Mouse (Mus musculus): ENCODE data around the gene Ube2i. TPM values are rescaled to one million over a fixed set of nuclear protein-coding genes. Genes with fewer than 3 reads are reported as not detected.

Ube2i gene
- polyA plus RNA-seq, 1 experiment from 2014 or later = 459 TPM

GRCm38 (mm10) chr17:25215431-25215830 is 59.0 kb downstream of the Ube2i start:
- Histone ChIP-seq H3K27ac (ENCODE audit: poor library complexity, severe bottlenecking) (no peak overlapping the region), H3K9ac (no peak overlapping the region), H3K9me3 (replicated peaks) (no peaks in the 10 kb centered on the region), H3K27me3 (replicated peaks) (no peaks in the 10 kb centered on the region), H3K4me2 (no peak overlapping the region), H3K4me3 (no peak overlapping the region), H3K36me3 (peaks cover 79% of the 10 kb centered on the region), H3K4me1 (replicated peaks) (no peaks in the 10 kb centered on the region)
- ATAC-seq (ENCODE audit: insufficient number of reproducible peaks, low FRiP score) = no peak
- WGBS = 89% methylated on average over 3 of the region's 3 CpGs

Small RNA genes within 50 kb of the gene (microRNA-seq; reads per million reads assigned to microRNA genes)
- not detected for gene Mir3547

Other genes with a start within 250 kb of the Ube2i start
- gene Tmem204, start 191.0 kb downstream of the Ube2i start, polyA plus RNA-seq (2016; fragmentation: Nextera tagmentation; extraction: Ambion mirVana) = 16.3 and 20.4 TPM in 2 replicates
- gene Telo2, start 158.7 kb downstream of the Ube2i start, polyA plus RNA-seq (2016; fragmentation: Nextera tagmentation; extraction: Ambion mirVana) = 23.5 and 30.7 TPM in 2 replicates
- gene Ptx4, start 153.9 kb downstream of the Ube2i start, polyA plus RNA-seq (2016; fragmentation: Nextera tagmentation; extraction: Ambion mirVana) = 0.27 TPM in 1 of 2 replicates, not detected in the other
- gene Clcn7, start 141.2 kb downstream of the Ube2i start, polyA plus RNA-seq (2016; fragmentation: Nextera tagmentation; extraction: Ambion mirVana) = 19.5 and 21.1 TPM in 2 replicates
- not detected in 2 replicates for gene Ccdc154, start 112.2 kb downstream of the Ube2i start, polyA plus RNA-seq (2016; fragmentation: Nextera tagmentation; extraction: Ambion mirVana)
- not detected in 2 replicates for gene Gm38655, start 99.2 kb downstream of the Ube2i start, polyA plus RNA-seq (2016; fragmentation: Nextera tagmentation; extraction: Ambion mirVana)
- 25.1 and 25.9 TPM in 2 replicates for gene BC003965, start 90.1 kb downstream of the Ube2i start, polyA plus RNA-seq (2016; fragmentation: Nextera tagmentation; extraction: Ambion mirVana)
- 5.1 and 6.3 TPM in 2 replicates for gene Unkl, start 86.2 kb downstream of the Ube2i start, polyA plus RNA-seq (2016; fragmentation: Nextera tagmentation; extraction: Ambion mirVana)
- 25.0 TPM in 2 replicates for gene Gnptg, start 34.5 kb downstream of the Ube2i start, polyA plus RNA-seq (2016; fragmentation: Nextera tagmentation; extraction: Ambion mirVana)
- 33.3 and 34.1 TPM in 2 replicates for gene Tsr3, start 34.5 kb downstream of the Ube2i start, polyA plus RNA-seq (2016; fragmentation: Nextera tagmentation; extraction: Ambion mirVana)
- gene Baiap3, start 18.3 kb downstream of the Ube2i start, polyA plus RNA-seq (2016; fragmentation: Nextera tagmentation; extraction: Ambion mirVana) = 0.18 and 0.42 TPM in 2 replicates
- gene Prss34, start 23.8 kb upstream of the Ube2i start, polyA plus RNA-seq (2016; fragmentation: Nextera tagmentation; extraction: Ambion mirVana) = not detected in 2 replicates
- not detected in 2 replicates for gene Prss28, start 34.0 kb upstream of the Ube2i start, polyA plus RNA-seq (2016; fragmentation: Nextera tagmentation; extraction: Ambion mirVana)
- gene Prss29, start 44.0 kb upstream of the Ube2i start, polyA plus RNA-seq (2016; fragmentation: Nextera tagmentation; extraction: Ambion mirVana) = not detected in 2 replicates
- not detected in 2 replicates for gene Tpsab1, start 70.9 kb upstream of the Ube2i start, polyA plus RNA-seq (2016; fragmentation: Nextera tagmentation; extraction: Ambion mirVana)
- not detected in 2 replicates for gene Tpsb2, start 91.7 kb upstream of the Ube2i start, polyA plus RNA-seq (2016; fragmentation: Nextera tagmentation; extraction: Ambion mirVana)
- not detected in 2 replicates for gene Tpsg1, start 94.7 kb upstream of the Ube2i start, polyA plus RNA-seq (2016; fragmentation: Nextera tagmentation; extraction: Ambion mirVana)
- gene Cacna1h, start 159.2 kb upstream of the Ube2i start, polyA plus RNA-seq (2016; fragmentation: Nextera tagmentation; extraction: Ambion mirVana) = 13.5 and 16.3 TPM in 2 replicates
- gene Tekt4, start 180.0 kb upstream of the Ube2i start, polyA plus RNA-seq (2016; fragmentation: Nextera tagmentation; extraction: Ambion mirVana) = 0.45 and 0.54 TPM in 2 replicates
- 0.63 and 0.67 TPM in 2 replicates for gene Sstr5, start 222.7 kb upstream of the Ube2i start, polyA plus RNA-seq (2016; fragmentation: Nextera tagmentation; extraction: Ambion mirVana)